Mouse (Mus musculus): ENCODE measurements around the gene Ugt1a9.

- TF ChIP-seq CTCF (IDR thresholded peaks at IDR 0.05; ENCODE audit: low read depth) = no peak
- TF ChIP-seq EP300 (optimal IDR thresholded peaks at IDR 0.05) = no peak
Measured at GRCm38 (mm10) chr1:88179657-88180056, 109.1 kb downstream of the Ugt1a9 start.

Measured in stomach, postnatal 0 days (tissue).